Mouse (Mus musculus): ENCODE measurements around the gene Terf2.

The Terf2 gene

DNA sequence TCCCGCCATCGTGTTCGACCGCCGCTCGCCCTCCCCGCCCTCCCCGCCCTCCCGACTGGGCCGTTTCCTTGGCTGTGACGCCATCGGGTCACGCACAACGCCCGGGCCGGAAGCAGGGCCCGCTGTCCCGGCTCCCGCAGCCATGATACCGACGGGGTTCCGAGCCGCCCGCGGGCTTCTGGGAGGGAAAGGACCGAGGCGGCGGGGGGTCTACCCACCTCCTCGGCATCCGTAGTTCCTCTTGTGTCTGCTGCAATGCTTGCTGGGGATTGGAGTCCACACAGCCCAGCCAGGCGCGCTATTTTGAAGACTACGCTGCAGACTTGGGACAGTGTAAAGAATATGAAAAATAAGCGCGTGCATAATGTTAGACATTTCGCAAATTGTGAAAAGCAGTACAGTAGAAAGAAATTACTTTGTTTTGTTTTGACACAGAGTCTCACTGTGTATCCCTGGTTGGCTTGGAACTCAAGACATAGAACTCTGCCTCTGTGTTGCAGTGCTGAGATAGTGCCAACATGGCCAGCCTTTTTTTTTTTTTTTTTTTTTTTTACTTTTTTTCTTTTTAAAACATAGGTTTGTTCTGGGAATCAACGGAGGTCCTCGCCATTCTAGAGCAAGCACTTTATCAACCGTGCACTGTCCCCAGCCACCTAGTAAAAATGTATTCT lies at the start of gene Terf2:
TSS of gene Terf2 (minus strand) at position 182 of the 671 bp plus-strand sequence.
- DNase-seq = peak; percentile 97

DNA sequence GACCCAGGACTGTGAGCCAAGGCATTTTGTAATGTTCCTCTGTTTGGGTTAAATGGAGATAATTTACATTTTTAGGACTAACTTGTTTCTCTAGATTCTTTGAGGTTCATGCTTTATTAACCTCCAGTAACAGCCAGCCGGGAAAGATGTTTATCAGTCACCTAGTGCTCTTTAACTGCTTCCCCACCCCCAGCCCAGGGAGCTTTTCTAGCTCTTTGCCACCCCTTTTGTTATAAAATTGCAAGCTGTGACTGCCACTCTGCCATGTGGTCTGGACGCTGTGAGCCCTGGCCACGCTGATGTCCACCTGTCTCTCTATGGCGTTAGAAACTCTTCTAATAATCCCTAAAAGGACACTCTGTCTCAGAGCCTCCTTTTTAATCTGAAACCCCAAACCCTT lies 47.2 kb upstream of the Terf2 start:
- no peak for DNase-seq

DNA sequence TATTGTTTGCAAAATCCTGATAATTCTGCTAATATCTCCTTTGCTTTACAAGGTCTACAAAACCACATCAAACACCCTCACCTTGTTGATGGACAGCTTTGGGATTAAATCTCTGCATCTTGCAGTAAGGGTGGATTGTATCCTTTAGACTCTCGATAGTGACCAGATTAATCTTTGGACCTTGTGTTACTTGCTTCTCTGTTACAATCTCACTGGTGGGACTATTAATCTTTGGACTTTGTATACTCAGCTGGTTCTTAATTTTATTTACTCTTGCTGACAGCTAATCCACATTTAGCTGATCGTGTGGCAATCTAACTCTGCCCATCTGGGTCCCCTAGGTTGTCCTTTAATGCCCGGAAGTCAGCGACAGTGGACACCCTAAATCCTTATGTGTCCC lies 46.2 kb upstream of the Terf2 start:
- DNase-seq = no peak

DNA sequence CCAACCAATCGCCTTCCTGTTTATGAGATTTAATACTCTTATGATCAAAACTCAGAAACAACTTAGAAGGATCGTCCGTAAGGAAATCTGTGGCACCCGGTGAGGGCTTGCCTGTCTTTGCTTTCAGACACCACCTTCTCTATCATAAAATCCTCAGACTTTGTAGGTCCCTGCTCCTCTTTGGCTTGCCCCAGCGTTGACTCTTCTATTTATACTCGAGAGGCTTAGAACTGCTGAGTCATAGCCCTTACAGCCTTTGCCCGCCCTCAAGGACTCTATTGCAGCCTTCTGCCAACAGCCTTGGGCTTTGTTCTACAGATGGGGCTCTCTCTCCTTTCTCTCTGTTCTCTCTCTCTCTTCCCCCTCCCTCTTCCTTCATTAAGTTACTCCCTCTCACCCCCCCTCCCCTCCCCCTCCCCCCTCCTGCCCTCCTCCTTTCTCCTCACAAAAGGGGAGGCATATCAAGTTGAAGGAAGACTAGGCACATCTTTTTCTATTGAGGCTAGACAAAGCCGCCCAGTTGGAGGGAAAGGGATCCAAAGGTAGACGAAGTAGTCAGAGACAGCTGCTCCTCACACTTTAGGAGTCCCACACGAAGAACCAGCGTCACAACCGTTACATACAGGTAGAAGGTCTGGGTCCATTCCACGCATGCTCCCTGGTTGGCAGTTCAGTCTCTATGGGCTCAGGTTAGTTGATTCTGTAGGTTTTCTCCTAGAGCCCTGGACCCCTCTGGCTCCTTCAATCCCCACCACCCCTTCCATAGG lies 43.5 kb upstream of the Terf2 start:
- DNase-seq = peak; percentile 56

DNA sequence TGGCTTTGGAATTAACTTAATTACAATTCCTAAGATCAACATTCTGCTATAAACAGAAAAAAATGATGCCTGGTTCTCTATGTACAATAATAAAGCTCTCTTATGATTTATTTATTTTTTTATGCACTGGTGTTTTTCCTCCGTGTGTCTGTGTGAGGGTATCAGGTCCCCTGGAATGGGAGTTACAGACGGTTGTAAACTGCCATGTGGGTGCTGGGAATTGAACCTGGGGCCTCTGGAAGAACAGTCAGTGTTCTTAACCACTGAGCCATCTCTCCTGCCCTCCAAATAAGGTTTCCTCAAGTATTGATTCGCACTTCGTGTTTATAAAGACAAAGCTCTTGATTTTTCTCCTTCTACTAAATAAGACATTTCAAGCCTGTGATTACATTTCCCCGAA lies 42.0 kb upstream of the Terf2 start:
- DNase-seq = no peak

DNA sequence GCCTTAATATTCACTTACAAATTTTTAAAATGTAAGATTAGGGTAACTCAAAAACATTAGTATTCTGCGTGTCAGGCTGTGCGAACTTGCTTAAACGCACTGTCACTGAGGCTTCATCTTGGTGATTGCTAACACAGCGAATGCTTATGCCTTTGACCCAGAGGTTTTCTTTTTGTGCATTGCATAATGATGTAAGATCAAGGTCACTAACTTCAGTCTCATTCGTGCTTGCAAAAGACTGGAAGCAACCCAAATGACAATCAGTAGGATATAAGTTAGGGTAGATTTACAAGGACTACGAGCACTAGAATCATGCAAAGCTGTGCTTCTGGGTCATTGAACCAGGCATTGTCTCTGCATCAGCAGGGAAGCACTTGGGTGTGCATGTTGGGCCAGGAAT lies 41.2 kb upstream of the Terf2 start:
- no peak for DNase-seq

DNA sequence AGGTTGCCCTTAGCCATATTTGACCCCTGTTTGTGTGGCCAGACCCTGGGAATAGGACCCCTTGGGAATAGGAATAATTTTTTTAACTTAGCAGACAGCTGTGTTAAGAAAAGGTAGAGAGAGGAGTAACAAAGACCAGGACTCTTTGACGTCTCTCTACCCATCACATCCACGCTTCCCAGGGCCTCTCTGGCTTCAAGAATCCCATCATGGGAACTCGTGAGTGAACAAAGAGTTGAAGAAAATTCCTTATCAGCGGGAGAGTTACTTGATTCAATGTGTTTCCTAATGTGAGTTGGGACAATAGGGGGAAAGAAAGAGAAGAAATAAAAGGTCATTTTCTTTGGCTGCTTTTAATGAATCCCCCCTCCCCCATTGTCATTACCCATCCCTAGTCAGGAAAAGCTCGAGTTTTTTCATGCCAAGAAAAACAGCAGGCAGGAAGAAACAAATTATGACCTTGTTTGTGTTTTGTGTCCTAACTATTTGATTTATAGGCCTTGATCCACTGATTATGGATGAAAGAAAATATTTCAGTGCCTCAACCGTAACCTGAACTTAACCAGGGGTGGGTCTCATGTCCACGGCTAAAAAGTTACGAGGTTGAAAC lies 39.8 kb upstream of the Terf2 start:
- no peak for DNase-seq

DNA sequence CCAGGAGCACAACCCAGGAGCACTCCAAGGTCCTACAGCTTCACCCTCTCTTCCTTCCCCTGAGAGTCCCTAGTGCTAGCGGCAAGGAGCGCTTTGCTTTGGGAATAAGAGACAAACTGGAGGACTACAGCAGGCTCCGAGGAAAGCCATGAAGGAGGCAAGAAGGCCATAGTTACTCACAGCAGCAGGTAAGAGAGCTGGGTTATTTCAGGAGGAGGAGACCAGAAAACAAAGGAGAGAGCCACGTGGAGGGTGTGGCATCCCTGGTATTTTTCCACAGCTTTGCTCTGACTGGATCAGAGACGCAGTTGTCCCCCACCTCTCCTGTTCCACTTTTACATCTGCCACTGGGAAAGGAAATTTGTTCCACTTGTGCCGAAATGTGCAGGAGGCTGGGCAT lies 37.5 kb upstream of the Terf2 start:
- no peak for DNase-seq

DNA sequence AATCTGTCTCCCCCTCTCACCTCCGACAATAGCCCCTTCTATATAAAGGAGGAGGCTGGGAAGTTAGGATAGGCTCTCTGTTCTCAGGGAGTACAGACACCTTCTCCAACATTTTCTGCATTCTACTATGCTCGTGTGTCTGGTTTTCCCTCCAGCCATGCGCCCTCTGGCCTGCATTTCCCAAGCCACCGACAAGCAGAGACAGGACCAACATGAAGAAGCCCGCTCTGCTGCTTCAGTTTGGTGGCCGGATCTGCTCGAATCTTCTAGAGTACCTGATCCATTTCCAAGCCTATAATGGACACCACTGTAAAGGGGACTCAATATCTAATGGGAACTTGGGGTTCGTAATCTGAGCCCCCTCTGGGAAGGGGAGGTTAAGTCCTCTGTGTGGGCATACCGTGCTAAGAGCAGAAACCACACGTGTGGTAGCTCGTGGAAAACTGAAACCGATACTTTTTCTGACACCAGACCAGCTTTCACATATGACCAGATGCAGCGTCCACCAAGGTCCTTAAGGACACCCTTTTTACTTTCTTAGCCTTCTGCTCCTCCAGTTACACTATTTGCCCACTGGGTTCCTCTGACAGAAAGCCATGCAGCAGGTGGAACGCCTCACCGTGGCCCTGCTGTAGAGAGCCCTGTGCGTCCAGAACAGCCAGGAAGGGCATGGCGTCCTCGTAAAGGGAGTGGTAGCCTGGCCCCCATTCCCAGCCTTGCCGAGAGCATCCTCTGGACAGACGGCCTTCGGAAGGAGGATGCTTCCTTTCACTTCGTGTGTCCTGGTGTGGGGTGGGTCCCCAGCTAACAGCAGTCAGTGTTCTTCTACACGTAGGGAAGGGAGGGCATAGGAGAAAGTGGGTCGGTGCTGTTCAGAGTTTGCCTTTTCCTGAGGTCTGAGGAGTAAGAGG lies 36.5 kb upstream of the Terf2 start:
- no peak for DNase-seq

DNA sequence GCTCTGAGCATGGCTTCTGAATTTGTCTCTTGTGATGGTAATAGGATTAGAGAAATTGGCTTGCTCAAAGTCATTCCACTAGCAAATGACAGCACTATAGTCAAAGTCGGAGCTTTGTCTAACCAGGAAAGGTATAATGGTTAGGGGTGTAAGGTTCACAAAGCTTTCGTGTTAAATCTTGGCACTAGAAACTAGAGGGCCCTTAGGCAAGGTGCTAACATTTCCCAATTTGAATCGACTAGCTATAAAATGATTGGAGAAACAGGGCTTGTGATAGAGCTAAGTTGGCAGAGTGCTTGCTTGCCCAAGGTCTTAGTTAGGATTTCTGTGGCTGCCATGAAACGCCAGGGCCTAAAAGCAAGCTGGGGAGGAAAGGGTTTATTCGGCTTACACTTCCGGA lies 33.7 kb upstream of the Terf2 start:
- no peak for DNase-seq

DNA sequence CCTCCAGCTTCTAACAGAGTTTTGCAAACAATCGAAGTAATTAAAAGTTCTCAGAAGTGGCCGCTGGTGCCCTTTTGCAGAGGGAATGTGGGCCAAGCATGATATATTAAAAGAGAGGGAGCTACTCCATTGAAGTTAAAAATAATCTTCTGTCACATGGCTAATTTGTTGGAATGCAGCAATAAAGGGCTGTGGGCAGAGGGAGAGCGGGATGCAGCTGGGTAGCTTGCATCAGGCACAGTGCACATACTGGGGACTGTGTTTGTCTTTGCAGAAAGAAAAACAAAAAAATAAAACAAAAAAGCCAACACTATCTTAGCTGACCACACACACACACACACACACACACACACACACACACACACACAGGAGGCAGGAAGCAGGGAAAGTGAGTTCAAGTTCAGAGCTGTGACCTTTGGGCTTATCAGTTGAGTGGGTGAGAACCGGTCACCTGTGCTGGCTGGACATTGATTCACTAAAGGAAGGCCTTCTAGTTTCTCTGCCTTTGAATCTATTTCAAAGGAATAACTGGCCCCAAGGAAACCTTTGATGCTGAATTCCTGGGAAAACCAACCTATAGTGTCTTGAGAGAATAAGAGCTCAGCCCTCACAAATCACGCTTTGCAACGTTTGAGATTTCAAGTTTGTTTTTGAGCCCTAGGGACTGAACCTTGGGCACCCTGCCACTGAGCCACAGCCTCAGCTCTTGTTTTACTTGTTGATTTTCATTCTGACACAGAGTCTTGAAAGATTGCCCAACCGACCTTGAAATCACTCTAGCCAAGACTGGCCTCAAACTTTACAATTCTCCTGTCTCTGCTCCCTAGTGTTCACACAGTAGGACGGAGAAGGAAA lies 33.1 kb upstream of the Terf2 start:
- DNase-seq = no peak

DNA sequence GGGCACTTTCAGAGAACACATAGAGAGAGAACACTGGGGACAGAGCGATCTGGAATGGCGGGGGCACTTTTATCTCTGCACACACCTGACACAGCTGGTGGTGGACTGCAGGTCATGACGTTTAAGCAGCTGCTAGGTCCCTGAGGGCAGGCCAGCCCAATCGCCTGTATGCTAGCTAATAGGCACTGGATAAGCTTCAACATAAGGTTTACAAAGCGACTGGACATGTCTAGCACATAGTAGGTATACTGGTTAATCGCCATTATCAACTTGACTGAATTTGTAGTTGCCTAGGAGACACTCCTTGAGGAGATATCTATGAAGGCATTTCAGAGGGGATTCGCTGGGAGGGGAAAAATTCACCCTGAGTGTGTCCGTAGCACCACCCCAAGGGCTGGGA lies 28.0 kb upstream of the Terf2 start:
- no peak for DNase-seq

DNA sequence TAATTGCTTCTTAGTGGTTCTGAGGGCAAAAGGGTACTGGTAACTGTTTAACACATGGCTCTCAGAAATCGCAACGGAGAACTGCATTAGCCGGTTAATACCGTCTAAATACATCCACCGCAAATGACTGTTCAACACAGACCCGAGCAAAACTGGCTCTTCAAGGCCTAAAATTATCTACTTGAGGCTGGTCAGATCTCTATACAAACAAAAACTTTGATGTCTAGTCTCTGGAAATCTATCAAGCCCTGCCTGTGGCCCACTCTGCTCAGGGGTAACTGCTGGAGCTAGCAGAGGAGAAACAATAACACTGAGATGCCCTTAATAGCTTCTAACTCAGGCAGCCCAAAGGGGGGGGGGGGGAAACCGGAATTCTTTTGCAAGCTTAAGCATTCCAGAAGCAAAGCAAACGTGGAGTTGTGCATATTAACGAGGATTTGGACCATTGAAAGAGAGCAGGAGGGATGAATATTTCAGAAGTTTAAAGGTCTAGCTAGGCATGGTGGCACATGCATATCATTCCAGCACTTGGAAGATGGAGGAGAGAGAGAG lies 26.8 kb upstream of the Terf2 start:
- peak; percentile 57 for DNase-seq

DNA sequence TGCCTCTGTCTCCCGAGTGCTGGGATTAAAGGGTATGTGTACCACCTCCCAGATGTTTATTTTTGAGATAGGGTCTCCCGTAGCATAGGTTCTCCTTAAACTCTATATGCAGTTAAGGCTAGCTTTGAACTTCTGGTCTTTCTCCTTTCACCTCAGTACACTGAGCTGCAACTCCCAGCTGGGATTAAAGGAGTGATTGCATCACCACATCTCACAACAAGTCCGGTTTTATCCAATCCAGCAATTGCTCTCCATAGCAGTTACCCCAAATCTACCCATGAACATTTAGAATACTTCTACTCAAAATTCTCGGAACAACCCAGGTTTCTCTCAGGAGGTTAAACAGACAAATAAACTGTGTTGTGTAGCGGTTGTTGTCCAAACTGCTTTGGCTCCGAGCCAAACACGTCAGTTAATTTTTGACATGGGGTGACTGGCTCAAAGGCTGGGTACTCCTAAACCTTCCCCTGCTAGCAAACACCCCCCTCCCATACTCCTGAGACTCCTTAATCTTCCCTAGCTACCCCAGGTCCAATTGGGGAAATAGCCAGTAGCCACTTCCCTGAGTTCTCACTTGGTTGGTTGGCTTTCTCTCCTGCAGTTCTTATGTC lies 25.4 kb upstream of the Terf2 start:
- DNase-seq = no peak

DNA sequence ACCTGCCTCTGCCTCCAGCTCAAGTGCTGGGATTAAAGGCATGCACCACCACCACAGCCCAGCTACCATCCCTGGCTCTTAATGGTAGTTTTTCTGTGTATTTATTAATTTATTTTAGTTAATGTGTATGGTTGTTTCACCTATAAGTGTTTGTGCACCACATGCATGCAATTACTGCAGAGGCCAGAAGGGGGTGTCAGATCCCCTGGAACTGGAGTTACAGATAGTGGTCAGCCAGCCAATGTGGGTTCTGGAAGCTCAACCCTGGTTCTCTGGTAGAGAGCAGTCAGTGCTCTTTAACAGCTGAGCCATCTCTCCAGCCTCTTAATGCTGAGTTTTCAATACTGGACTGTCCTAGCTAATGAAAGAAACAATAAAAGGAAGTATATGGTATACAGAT lies 24.5 kb upstream of the Terf2 start:
- no peak for DNase-seq

DNA sequence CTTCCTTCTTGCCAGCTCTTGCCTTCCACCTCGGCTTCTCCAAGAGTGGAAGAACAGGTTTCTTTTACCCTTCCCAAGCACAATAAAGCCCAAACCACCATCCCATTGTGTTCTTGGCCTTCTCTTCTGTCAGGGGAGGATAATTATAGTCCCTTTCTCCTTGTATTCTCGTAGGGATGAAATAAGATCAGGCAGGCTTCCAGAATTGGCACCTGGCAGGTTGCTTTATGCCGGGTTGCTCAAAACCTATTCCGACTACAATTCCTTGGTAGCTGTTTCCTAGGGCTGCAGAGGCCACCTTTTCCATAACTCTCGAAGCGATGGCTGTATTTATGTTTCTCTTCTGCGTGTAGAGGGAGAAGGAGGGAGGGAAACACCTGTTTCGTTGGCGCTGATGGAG lies 23.1 kb upstream of the Terf2 start:
- DNase-seq = no peak

DNA sequence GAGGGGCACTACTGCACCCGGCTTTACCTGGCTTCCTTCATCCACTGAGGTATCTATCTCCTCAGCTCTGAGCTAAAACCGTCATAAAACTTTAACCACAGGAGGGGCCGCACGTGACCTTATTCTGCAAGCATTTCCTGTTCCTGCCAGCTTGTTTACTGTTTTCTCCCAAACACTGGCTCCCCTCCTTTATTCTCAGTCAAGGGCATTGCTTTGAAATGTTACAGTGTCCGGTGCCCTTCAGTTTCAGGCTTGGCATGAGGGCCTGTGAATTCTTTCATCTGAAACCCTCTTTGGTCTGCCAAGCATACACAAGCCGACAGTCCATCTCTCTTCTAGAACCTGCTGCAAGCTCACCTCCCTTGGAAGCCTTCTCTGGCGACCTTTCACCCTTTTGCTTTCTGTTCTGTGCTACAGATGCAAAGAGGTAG lies 22.5 kb upstream of the Terf2 start:
- no peak for DNase-seq

DNA sequence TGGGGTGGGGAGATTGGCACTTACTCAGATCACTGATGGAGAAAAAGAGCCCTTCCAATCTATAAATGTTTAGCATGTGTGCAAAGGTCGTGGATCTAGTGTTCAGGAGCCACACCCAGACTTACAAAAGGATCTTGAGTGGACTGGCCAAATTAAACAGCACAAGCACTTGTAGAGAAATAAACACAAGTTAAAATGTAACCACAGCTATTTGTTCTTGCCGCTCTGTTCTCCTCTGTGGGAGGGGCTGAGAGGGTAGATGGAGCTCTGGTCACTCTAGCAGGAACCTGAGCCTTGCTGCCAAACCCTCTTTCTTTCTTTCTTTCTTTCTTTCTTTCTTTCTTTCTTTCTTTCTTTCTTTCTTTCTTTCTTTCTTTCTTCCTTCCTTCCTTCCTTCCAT lies 20.7 kb upstream of the Terf2 start:
- DNase-seq = no peak

DNA sequence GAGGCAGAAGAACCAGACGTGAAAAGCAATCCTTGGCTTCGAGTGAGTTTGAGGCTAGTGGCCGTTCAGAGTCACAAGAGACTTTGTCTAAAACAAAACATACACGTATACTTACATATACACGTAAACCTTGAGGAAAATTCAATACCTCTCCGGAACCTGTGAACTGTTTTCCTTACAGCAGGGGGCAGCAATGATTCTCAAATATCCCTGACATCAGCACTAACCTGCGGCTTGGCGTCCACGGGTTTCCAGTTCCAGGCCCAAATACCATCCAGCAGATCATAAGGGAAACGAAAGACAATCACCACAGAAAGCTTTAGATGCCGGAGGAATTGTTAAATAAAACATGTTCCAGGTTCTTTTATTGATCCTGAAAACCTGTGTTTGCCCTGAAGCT lies 19.7 kb upstream of the Terf2 start:
- DNase-seq = peak; percentile 88

DNA sequence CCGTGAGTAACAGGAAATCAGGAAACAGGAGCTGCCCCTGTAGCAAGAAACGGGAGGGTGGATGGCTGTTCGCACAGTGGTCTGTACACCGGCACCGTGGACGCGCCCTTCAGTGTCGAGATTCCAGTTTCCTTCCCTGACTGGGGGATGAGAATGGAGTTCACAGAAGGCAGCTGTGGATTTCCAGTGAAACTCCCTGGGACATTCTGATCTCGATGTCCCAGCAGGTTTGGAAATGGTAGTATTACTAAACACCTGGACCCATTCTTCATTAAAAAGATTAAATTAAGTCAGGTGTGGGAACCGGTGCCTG lies 18.6 kb upstream of the Terf2 start:
- DNase-seq = no peak

DNA sequence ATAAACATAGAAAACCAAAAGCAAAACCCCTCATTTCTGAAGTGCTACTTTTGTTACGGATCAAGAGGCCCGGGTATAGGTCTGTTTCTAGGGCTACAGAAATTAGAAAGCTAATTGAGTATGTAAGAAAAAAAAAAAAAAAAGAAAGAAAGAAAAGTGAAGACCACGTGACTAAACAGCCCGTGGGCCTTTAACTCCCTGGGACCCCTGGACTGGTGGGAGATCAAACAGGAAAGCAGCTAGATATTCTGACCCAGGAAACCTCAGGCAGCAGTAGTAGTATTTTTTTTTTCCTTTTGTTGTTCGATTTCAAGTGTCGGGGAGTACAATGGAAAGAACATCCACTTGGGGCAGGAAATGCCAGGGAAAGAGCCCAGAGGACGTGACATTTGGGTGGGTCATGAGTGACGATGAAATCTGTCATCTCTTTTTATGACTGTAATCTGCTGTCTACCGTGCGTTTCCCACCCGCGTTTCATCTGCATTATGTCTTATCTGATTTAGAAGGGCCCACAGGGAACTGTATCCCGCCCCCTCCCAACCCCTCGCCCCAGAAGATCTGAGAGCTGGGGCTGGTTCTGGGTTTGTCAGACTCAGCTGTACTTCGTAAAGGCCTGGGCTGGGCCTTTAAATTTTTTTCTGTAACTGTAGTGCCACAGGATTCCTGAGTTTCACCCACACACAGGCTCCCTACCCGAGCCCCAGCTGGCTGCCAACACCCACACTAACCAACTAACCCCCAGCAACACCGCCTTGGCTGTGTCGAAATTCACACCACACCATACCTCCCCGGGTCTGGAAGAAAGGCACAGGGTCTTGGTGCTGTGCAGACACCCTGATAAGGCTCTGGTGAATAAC lies 18.0 kb upstream of the Terf2 start:
- no peak for DNase-seq

All from embryo, embryonic 11 days (tissue).